Mouse (Mus musculus) neutrophil, adult 5-6 weeks (primary cell): ENCODE results near the gene Serpinb7. TPM values are rescaled to one million over a fixed set of nuclear protein-coding genes. Genes with fewer than 3 reads are reported as not detected.

Source experiments
- ATAC-seq: fragments of 151-379, 151-347 bp; 2 replicates; pipeline ENCODE4 v1.8.0; 2017; ENCODE audit warnings: mild to moderate bottlenecking, moderate TSS enrichment; ENCODE audit not compliant: insufficient number of reproducible peaks, poor library complexity, low FRiP score, severe bottlenecking; ENCODE audit errors: extremely low read depth
- total RNA-seq: library from RNA; stranded (forward); fragments of 200-1000 nt; gene quantifications from 2 replicates; pipeline ENCODE4 v1.2.3, GENCODE M21; 2017

Gene Serpinb7
- 1.6 and 2.2 TPM in 2 replicates for total RNA-seq

DNA sequence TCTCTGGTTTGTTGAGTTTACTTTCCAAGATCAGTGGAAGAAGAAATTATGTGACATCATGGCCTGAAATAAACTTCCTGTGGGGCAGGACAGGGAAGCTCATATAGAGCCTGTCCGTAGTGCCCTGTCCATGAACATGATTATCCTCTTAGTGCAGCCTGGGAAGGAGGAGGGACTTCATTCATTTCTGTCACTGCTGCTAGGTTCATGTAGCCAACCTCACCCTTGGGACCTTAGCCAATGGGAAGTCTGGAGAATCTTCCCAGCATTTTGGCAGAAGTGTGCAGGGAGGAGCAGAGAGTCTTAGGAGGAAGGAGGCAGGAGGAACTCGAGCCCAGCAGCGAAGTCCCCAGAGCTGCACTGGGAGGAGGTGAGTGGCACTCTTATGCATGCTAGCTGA lies at the start of gene Serpinb7:
Gene Serpinb7, plus strand, starts transcription at position 301 of the 400 bp plus-strand sequence.
- no peak for ATAC-seq

- ATAC-seq: no peak
These were observed 49.1 kb upstream of the Serpinb7 start for GRCm38 (mm10) chr1:107350392-107350791.

- no peak for ATAC-seq
These were observed 48.3 kb upstream of the Serpinb7 start for GRCm38 (mm10) chr1:107351115-107351514.

- ATAC-seq: peak; percentile 91
These were observed 46.4 kb upstream of the Serpinb7 start for GRCm38 (mm10) chr1:107353046-107353445.

GRCm38 (mm10) chr1:107360898-107361297 lies 38.6 kb upstream of the Serpinb7 start, which contains the start of gene Serpinb11:
Serpinb11 (plus strand) TSS chr1:107361198.
- no peak for ATAC-seq

DNA sequence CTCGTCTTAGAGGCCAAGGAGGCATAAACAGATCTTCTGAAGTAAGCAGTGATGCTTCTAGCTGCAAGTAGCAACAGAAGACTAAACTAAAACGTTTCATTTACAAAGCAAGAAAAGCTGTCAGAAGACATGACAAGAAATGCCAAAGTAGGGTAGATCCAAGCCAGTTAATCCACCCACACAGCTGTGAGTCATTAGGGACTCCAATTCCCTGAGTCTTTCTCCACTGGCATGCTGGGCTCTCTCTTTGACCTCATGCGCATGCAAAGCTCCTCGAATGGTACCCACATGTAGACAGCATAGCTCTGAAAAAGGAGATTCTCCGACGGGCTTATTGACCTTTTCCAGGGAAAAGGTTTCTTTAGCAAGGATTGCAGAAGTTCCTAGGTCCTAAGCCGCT lies 33.5 kb upstream of the Serpinb7 start:
- no peak for ATAC-seq

- no peak for ATAC-seq
These were observed 30.5 kb upstream of the Serpinb7 start for GRCm38 (mm10) chr1:107368944-107369343.

DNA sequence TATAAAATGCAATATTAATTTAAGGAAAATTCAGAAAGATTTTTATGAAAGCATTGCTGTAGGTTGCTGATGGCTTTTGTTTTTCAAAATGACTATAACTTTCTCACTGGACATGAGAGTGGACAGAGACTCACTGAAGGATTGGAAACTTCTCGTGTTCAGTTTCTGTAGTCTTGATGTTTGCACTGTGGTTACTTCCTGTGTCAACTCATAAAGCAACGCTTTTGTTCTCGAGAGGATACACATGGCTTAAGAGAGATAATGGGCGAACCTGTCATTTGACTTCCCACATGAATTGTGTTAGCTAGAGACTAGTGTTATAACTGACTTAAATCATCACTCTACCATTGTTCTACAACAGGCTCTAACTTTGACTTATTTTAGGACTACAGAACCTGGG lies 22.5 kb upstream of the Serpinb7 start:
- no peak for ATAC-seq

- no peak for ATAC-seq
These were observed 21.1 kb upstream of the Serpinb7 start for GRCm38 (mm10) chr1:107378368-107378767.

DNA sequence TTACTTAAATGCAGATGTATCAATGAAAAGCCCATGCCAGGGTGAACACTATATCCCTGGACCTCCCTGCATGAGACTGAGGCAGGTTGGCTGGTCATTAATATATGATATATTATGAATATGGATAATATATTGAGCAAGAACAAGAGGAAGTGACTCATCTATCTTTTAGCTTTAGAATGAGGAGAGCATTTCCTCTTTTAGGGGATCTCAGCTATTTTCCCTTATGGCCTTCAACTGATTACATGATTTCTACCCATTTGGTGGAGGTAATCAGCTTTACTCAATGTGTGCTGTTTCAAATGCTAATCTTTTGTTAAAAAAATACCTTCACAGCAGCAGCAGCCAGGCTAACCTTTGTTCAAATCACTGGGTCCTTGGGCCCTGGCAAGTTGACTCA lies 18.0 kb upstream of the Serpinb7 start:
- ATAC-seq: peak; percentile 83

- ATAC-seq: no peak
These were observed 17.1 kb upstream of the Serpinb7 start for GRCm38 (mm10) chr1:107382404-107382803.

DNA sequence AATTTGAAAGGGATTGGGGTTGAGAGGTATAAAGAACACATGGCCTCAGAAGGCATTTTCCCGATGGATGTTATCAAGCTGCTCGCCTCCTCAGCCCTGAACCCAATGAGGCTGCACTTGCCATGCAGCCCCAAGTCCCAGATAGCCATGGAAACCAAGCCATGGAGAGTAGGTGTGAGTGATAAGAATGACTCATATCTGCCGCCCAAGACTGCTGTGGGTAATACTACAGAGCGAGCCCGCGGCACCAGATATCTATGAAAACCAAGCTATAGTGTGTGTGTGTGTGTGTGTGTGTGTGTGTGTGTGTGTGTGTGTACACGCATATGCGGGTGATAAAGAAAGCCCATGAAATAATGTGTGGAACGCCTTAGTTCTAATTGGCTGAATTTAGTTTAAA lies 14.9 kb upstream of the Serpinb7 start:
- no peak for ATAC-seq

- peak; percentile 87 for ATAC-seq
These were observed 9.7 kb upstream of the Serpinb7 start for GRCm38 (mm10) chr1:107389753-107390152.

- ATAC-seq: no peak
These were observed 2.0 kb upstream of the Serpinb7 start for GRCm38 (mm10) chr1:107397481-107397880.

DNA sequence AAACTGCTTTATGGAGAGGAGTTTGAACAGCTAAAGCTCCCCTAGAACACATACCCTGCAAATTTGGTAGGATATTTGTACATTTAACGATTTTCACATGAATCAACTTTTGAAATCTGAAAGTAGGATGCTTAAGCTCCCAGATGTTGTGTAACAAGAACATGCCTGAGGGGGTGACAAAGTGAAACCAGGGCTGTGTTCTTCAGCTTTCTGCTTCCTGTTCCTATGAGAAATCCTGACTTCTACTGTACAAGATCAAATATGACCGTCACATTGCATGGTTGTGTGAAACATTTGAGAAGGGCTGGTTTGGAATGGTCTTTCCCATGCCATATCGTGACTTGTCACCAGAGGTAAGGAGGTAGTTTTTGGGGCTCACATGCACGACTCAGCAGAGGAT lies 2.6 kb downstream of the Serpinb7 start:
- ATAC-seq: no peak

- ATAC-seq: no peak
These were observed 15.2 kb downstream of the Serpinb7 start for GRCm38 (mm10) chr1:107414650-107415049.

- ATAC-seq: no peak
These were observed 23.0 kb downstream of the Serpinb7 start for GRCm38 (mm10) chr1:107422487-107422886.

- no peak for ATAC-seq
These were observed 31.8 kb downstream of the Serpinb7 start for GRCm38 (mm10) chr1:107431253-107431652.

- ATAC-seq: peak; percentile 76
These were observed 36.1 kb downstream of the Serpinb7 start for GRCm38 (mm10) chr1:107435528-107435927.

DNA sequence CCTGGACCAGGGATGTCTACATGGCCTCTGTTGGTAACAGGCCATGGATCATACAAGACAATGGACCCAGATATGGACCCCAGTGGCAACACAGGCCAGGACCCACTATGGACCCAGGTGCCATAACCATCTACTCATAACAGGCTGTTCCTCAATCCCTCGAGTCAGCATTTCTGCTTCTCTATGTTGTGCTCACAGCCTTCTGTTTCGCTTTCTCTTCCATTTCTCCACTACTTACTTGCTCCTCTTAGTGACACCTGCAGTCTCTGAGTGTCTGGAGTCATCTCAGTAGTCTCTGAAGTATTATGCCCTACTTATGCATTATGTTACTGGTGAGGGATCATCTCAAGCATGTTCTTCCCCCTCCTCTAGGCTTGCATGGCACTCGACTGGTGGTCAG lies 40.0 kb downstream of the Serpinb7 start:
- ATAC-seq: peak; percentile 44; the same call in 1 of the 2 replicates

GRCm38 (mm10) chr1:107445352-107445751 lies 45.9 kb downstream of the Serpinb7 start:
- no peak for ATAC-seq
